Mouse (Mus musculus) thymus, postnatal 25 days (tissue): ENCODE measurements at regions not wholly inside any gene's neighbourhood (a gene's known extent, or its start where the extent isn't known, plus 50 kb on each side); places are given as distances from the start of the nearest gene placed in this dataset.

Source experiments
- DNase-seq: peaks from one replicate; pipeline ENCODE4 v3.0.0; 2022

- DNase-seq = no peak
Observed at GRCm38 (mm10) chr10:24519795-24520512, 75.3 kb upstream of the Ccn2 start.

- DNase-seq = no peak
Observed at GRCm38 (mm10) chr10:24520515-24520914, 74.7 kb upstream of the Ccn2 start.

- no peak for DNase-seq
Observed at GRCm38 (mm10) chr10:24532776-24533175, 62.5 kb upstream of the Ccn2 start.

GRCm38 (mm10) chr10:24534901-24535300 is 60.3 kb upstream of the Ccn2 start:
- DNase-seq = no peak

GRCm38 (mm10) chr10:24535461-24535860 is 59.8 kb upstream of the Ccn2 start:
- DNase-seq = no peak

DNA sequence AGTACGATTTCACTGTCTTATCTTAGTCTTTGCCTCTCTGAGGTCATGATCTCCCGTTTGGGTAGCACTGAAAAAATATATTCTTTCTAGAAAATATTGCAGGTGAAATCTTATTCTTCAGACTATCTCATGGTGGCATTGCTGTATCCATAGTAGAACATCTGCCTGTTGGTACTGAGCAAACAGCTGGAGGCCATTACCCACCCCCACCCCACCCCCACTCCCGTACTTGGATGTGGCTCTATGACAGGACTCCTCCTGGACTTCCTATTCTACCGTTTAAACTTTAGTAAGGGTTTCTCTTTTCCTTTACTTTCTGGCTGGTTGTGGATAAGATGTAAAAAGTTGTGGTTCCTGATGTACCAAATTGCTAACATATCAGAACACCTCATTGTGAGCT is 53.3 kb upstream of the Ccn2 start:
- no peak for DNase-seq
